Mouse (Mus musculus) gastrocnemius, adult 2 months (tissue): ENCODE measurements around the gene Pzp. TPM values are rescaled to one million over a fixed set of nuclear protein-coding genes. Genes with fewer than 3 reads are reported as not detected.

ENCODE experiments used
- DNase-seq: peaks from one replicate; pipeline ENCODE4 v3.0.0; 2022
- H3K27ac ChIP-seq: fragments of 200-600 bp; 2 replicates; pipeline ENCODE4 v1.8.1; 2022; ENCODE audit warnings: mild to moderate bottlenecking
- H3K4me3 ChIP-seq: fragments of 200-600 bp; 2 replicates; pipeline ENCODE4 v1.8.1; 2022; ENCODE audit warnings: mild to moderate bottlenecking, moderate library complexity
- CTCF ChIP-seq: fragments of 200-600 bp; IDR thresholded peaks from 2 replicates; pipeline ENCODE4 v1.8.1; 2022; ENCODE audit warnings: antibody characterized with exemption, mild to moderate bottlenecking, moderate library complexity
- intact Hi-C: fragments of 180-260 bp; cut with DNase I; formaldehyde crosslinking; loops from one replicate; pipeline ENCODE4 v1.15.1; 2025
- long read RNA-seq, 2 experiments: library from polyadenylated mRNA; stranded (forward); transcript quantifications; one replicate each; pipeline ENCODE4 v2.0.0; 2021
- total RNA-seq, 2 experiments: library from RNA; stranded (reverse); gene quantifications; 2 replicates each; pipeline ENCODE4 v1.2.3; 2021

Gene Pzp
- not detected for total RNA-seq
- long read RNA-seq, experiment 1: 0 reads
- long read RNA-seq, experiment 2, partial matches to known transcripts: 0 of 1 reads
- long read RNA-seq, experiment 2, other reads (novel, unspliced or antisense): 1 of 1 reads

DNA sequence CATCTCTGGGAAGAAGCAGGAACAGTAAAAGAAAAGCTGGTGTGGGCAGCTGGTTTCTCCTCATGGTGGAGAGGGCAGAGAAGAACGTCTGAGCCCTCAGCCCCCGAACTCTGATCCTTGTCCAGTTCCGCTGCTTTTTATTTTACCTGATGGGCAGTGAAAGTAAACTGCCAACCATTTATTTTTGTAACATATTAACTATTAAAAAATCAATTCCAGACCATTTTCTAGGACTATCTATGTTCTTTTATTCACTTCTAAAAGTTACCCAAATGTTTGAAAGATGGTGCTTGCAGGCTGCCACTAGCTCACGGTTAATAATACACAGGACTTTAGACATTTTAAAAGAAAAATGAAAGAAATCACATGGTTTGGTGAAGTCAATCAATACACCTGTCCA is at the start of gene Pzp:
Gene Pzp, minus strand, starts transcription at position 120 of the 400 bp plus-strand sequence.
- TF ChIP-seq CTCF: no peak
- H3K4me3 ChIP-seq: no peak within 1 kb of the TSS
- intact Hi-C loops: no loop called here

DNA sequence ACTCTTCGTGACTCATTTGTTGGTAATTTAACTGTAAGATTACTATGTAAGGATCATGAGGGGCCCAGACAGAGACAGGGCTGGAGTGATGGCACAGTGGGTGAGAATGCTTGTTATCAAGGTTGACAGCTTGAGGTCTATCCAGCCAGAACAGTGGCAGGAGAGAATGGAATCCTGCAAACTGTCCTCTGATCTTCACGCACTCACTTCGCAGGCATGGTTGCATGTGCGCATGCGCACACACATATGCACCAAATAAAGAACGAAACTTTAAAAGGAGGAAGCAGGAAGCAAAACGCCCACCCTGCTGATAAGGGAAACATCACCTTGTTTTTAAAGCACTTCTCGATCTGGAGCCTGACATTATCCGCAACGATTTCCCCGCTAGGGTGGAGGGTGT is 40.1 kb upstream of the Pzp start:
- no peak for DNase-seq
- Histone ChIP-seq H3K4me3 (no peak overlapping the region), H3K27ac (no peak overlapping the region)
- intact Hi-C loops: no loop called here
- TF ChIP-seq CTCF: no peak

More for the DNA sequence above, at the start of gene Pzp:
- H3K27ac ChIP-seq: no peak within 1 kb of the TSS
- DNase-seq: no peak

DNA sequence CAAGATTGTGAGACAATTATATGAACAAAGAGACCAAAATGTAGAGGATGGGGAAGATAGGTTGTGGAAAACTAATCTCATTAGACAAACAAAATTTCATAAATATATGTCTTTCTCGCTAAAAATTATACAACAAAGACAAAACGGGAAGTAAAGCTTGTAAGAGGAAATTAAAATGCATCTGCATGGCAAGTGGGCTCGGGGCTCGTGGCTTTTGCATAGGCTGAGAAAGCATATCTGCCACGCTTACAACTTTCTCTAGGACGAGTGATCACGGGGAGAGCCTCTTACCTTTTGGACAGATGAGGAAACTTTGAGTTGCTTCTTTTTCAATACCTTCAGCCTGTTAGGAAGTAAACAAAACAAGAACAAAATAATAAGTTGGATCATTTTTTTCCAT is 27.5 kb upstream of the Pzp start:
- TF ChIP-seq CTCF: no peak

DNA sequence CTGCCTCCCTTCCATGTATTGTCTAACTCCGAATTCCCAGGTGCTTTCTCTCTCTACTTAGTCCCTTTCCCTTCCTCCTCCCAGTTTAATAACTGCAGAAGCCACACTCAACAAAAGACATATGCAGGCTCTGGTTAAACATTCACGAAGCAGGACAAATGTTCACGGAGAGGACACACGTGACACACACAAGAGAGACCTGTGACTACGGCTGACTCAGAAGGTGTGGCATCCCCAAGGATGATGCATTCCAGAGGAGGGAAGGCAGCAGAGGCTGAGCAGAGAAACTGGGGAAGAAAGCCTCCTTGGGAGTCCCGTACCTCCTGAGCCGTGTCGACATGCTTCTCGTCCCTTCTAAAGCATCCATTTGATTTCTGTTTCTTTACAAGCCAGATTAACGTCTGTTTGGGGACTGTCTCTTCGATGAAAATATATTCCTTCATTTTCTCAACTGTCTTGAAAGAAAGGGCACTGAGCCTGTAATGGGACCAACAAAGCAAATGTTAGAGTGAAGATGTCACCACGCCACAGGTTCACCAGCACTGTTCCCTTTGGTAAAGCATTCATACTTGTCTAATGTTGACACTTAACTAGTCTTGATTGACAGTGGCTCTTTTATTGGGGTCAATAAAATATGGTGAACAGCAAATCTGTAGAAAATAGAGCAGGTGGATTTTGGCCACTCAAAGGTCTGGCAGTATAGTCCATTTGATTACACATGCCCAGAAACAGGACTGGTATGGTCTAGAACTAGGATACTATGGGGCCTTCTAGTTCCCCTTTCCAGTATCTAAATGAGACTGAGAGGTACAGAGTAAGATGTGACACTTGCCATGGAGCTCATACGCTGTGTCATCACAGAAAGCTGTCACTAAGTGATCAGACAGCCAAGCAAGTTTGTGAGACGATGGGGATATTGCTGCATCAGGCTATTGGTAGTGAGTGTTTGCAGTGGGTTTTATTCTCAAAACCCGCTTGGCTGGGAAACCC is 23.2 kb upstream of the Pzp start:
- intact Hi-C loops: no loop called here
- H3K27ac ChIP-seq: no peak overlapping the region
- H3K4me3 ChIP-seq: no peak overlapping the region
- TF ChIP-seq CTCF: no peak
- no peak for DNase-seq

More for the DNA sequence above, 27.5 kb upstream of the Pzp start:
- intact Hi-C loops: no loop called here
- H3K4me3 ChIP-seq: no peak overlapping the region
- no peak overlapping the region for H3K27ac ChIP-seq
- no peak for DNase-seq

DNA sequence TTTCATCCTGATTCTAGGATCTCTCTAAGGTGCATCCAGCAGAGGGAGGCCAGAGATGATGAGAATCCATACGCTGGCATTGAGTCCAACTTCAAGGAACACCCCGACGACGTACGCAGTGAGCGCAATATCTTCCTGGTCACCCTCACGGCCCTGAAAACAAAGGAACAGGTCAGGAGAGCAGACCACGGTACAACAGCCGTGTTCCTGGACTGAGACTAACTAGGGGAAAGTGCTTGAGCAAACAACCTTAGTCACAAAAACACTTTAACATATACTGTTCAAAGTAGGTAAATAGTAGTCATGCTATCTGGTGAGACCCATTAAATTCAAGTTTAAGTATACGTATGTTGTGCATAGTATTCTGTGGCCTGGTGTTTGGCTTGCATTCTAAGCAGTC is 22.0 kb upstream of the Pzp start:
- no peak for DNase-seq
- H3K4me3 ChIP-seq: no peak overlapping the region
- no peak overlapping the region for H3K27ac ChIP-seq
- TF ChIP-seq CTCF: no peak
- intact Hi-C loops: no loop called here

DNA sequence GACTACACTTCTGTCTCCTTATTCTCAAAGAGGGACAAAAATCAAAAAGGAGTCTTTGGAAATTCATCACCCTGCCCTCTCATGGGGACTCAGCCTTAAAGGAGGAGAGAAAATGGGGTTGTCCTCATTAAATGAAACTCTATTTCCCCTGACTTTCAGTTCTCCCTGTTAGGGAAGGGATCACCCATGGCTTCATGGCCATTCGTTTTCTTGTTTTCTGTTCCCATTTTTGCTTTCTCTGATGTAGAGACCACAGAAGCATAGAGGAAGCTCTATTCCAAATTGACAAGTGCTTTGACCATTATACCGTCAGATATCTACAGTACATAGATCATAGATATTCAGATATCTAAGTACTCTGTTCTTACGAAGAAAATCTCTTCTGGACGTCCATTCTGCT is 18.9 kb upstream of the Pzp start:
- intact Hi-C loops: no loop called here
- Histone ChIP-seq H3K27ac (no peak overlapping the region), H3K4me3 (no peak overlapping the region)
- TF ChIP-seq CTCF: no peak
- no peak for DNase-seq

DNA sequence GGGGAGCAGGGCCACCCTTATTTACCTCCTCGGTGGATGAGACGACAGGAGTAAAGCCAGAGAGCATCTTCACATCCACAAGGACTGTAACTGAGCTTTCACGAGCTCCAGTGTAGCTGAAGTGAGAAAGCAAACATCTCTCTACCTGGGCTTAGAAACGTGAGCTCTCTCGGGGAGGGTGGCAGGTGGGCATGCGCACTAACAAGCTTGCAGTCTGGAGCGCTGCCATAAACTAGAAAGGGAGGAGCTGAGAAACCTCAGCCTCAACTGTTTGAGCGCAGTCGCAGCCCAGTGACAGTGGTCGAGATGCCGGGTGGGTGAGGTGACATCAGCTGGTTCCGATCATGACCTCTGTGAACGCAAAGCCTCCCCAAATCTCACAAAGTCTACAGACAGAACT is 16.7 kb upstream of the Pzp start:
- no peak for TF ChIP-seq CTCF
- no peak overlapping the region for H3K27ac ChIP-seq
- no peak overlapping the region for H3K4me3 ChIP-seq
- intact Hi-C loops: no loop called here
- no peak for DNase-seq

DNA sequence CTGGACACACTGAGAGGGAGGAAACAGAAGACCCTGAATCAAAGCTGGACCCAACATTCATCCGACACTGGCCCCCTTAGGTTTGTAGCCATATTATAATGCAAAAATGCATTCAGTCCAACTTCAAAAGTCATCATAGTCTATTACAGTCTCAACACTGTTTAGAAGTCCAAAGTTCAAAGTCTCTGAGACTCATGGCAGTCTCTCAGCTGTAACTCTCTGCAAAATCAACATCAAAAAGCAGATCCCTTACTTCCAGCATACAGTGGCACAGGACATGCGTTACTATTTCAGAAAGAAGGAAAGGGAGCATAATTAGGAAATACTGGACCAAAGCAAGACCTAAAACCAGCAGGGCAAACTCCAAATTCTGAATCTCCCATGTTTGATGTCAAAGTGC is 8.7 kb upstream of the Pzp start:
- TF ChIP-seq CTCF: no peak
- DNase-seq: no peak
- intact Hi-C loops: no loop called here
- Histone ChIP-seq H3K4me3 (no peak overlapping the region), H3K27ac (no peak overlapping the region)

DNA sequence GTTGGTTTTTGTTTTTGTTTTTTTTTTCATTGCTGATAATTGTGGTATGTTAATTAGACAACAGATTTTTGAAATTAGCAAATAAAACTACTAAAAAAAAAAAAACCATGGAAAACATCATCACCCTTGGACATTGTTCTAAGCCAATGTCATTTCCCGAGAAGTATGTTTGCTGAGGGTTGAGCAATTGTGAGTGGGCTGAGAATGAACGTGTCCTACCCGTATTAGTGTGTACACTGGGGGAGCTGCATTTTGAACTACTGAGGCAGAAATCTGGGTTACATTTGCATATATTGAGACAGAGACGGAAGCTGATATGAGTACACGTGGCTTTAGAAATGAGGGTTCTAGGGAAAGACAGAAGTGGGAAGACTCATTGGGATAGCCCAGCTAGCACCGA is 6.8 kb upstream of the Pzp start:
- no peak for TF ChIP-seq CTCF

DNA sequence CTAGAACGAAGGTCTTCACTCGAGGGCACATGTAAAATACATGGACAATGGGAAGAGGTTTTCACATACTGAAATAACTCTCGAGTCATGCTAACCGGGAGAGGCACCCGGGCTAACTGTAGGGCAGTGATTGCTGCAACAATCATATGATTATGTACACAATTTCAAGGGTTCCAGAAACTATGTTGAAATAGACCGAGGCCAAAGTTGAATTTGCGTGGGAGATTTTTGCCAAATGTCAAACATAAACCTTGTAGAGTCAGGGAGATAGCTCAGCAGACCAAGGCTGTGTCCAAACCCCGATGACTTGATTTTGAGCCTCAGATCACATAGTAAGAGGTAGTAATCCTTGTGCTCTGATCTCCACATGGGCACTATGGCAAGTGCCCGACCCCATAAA is 6.2 kb upstream of the Pzp start:
- TF ChIP-seq CTCF: no peak
- DNase-seq: no peak
- H3K4me3 ChIP-seq: no peak overlapping the region
- intact Hi-C loops: no loop called here
- no peak overlapping the region for H3K27ac ChIP-seq

More for the DNA sequence above, 6.8 kb upstream of the Pzp start:
- Histone ChIP-seq H3K4me3 (no peak overlapping the region), H3K27ac (no peak overlapping the region)
- intact Hi-C loops: no loop called here
- DNase-seq: no peak

DNA sequence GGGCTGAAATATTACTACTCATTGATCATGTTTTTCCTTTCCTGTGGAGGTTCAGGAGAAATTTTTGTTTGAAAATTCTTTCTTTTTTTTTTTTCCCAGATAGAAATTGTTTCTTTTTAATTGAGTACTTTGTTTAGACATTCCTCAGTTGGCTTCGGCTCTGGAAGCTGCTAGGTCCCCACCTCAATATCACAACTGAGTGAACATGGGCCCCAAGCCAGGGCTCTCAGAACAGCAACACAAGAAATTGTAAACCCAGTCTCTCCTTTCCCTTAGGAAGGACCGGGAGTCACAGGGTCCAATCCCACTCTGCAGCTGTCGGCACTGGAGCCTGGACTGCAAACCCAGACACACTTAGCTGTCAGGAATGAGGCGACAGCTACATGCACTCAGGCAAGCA is 2.0 kb upstream of the Pzp start:
- TF ChIP-seq CTCF: no peak
- DNase-seq: no peak
- intact Hi-C loops: no loop called here
- H3K4me3 ChIP-seq: no peak overlapping the region
- no peak overlapping the region for H3K27ac ChIP-seq

DNA sequence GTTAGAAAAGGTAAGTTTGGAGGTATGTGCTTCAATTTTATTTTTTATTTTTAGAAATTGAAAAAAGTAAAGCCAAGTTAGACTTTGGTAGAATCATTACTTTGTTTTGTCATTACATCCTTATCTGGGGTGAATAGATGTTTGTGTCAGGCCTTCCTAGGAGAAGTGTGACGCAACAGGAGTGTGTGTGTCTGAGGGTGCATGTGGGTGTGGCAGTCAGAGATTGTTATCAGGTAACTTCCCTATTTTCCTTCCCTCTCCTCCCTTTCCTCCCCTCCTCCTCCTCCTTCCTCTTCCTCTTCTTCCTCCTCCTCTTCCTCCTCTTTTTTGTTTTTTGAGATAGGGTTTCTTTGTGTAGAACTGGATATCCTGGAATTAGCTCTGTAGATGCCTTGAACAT is 590 bp upstream of the Pzp start:
- intact Hi-C loops: no loop called here
- no peak overlapping the region for H3K4me3 ChIP-seq
- no peak for DNase-seq
- H3K27ac ChIP-seq: no peak overlapping the region
- no peak for TF ChIP-seq CTCF

DNA sequence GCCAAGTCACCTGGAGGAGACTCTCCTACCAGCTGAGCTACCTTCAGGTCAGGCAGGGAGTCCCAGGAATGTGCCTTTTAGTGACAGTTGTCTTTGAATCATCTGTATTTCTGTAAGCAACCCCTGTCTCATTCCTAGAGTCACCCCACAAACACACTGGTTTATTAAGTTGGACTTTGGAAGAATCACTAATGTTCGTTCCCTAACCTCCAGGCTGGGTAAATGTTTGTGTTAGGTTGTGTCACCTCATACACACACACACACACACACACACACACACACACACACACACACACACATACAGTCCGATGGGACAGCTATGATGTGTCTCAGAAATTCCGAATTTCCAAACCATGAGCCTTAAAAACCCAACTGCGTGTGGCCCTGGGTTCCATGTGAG is 719 bp downstream of the Pzp start:
- DNase-seq: no peak
- intact Hi-C loops: no loop called here
- Histone ChIP-seq H3K4me3 (no peak overlapping the region), H3K27ac (no peak overlapping the region)
- TF ChIP-seq CTCF: no peak

DNA sequence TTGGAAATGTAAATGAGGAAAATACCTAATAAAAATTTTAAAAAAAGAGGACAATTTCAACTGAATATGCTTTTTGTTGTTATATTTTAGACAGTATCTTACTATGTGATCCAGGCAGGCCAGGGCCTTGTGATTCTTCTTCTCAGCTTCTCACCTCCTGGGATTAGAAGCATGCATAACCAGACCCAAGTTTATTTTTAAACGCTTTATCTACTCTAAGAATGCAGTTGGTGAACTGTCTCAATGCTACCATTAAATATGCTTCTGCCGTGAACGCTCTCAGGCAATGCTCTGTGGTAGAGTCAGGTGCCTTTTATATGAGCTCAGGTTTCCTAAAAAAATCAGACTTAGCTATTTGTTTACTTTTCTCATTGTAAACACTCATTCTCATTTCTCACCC is 3.2 kb downstream of the Pzp start:
- no peak for DNase-seq
- Histone ChIP-seq H3K4me3 (no peak overlapping the region), H3K27ac (no peak overlapping the region)
- TF ChIP-seq CTCF: no peak
- intact Hi-C loops: no loop called here
